In genomic region chrX:23295952-23296598, GRCm38 (mm10) we compare ENCODE assay signal across 9 mouse cellular contexts.
A peak's percentile ranks its signal among the peaks of the same experiment; 100 is the strongest.
DNase-seq lines count a peak whose midpoint lies in the region; ATAC-seq lines count a peak whose summit lies in the region.
"Had no signal": no experiment of that assay in that cellular context is flagged by ENCODE, and none has a peak within 500 bp of the region (broad histone marks: within the 10 kb centered on the region; RNA-seq: fewer than 3 reads in every experiment).

No protein-coding gene starts in this region.

- no peaks in the 10 kb centered on the region for H3K4me1 ChIP-seq in midbrain, embryonic 15.5 days
- H3K4me1 ChIP-seq: limb, embryonic 13.5 days had no signal

- no peaks in the 10 kb centered on the region for H3K27me3 ChIP-seq in midbrain, embryonic 15.5 days (replicated peaks)
- H3K27me3 ChIP-seq: limb, embryonic 13.5 days had no signal

- peak overlapping the region; percentile 15; the same call in 1 of the 2 replicates for H3K4me3 ChIP-seq in midbrain, embryonic 15.5 days
- H3K4me3 ChIP-seq: limb, embryonic 13.5 days had no signal

- no peak overlapping the region for H3K4me2 ChIP-seq in midbrain, embryonic 15.5 days
- H3K4me2 ChIP-seq: limb, embryonic 13.5 days had no signal

- H3K27ac ChIP-seq in midbrain, embryonic 15.5 days: peak overlapping the region; percentile 61
- H3K27ac ChIP-seq: limb, embryonic 13.5 days had no signal

- no peaks in the 10 kb centered on the region for H3K9me3 ChIP-seq in midbrain, embryonic 15.5 days
- H3K9me3 ChIP-seq: limb, embryonic 13.5 days had no signal

- peak; percentile 84 for ATAC-seq in midbrain, embryonic 15.5 days (replicated peaks)
- no peak for ATAC-seq in erythroid progenitor cell, adult 5-6 weeks (replicated peaks; ENCODE audit: low FRiP score, poor library complexity, severe bottlenecking)

- peak; percentile 11 for DNase-seq in urinary bladder, postnatal 14 days (ENCODE audit: low spot score)
- DNase-seq in urinary bladder, postnatal 36 days (ENCODE audit: low spot score in 2 of 2): no peak
- peak; percentile 11 to 20 for DNase-seq in cerebellum, postnatal 36 days
- peak; percentile 49 for DNase-seq in gastrocnemius, postnatal 10 days
- peak; percentile 51 to 68 for DNase-seq in layer of hippocampus, postnatal 14 days (ENCODE audit: low spot score in 2 of 2)
- DNase-seq in yolk sac, embryonic 10.5 days (ENCODE audit: low spot score): no peak

- H3K9ac ChIP-seq in midbrain, embryonic 15.5 days: no peak overlapping the region
- H3K9ac ChIP-seq: limb, embryonic 13.5 days had no signal

- 20% methylated on average over 5 of the region's 5 CpGs for WGBS in midbrain, embryonic 15.5 days

- H3K36me3 ChIP-seq in midbrain, embryonic 15.5 days (replicated peaks): no peaks in the 10 kb centered on the region
- H3K36me3 ChIP-seq: limb, embryonic 13.5 days had no signal

Comparison
In these comparisons a context has a peak if more than half of its experiments do, and no peak if none do; other contexts are left out.
1. DNase-seq: peak in urinary bladder, postnatal 14 days (single experiment), cerebellum, postnatal 36 days (2 of 2), gastrocnemius, postnatal 10 days (single experiment) and layer of hippocampus, postnatal 14 days (2 of 2); none in urinary bladder, postnatal 36 days (0 of 2) and yolk sac, embryonic 10.5 days (single experiment).